In the genomic region with DNA sequence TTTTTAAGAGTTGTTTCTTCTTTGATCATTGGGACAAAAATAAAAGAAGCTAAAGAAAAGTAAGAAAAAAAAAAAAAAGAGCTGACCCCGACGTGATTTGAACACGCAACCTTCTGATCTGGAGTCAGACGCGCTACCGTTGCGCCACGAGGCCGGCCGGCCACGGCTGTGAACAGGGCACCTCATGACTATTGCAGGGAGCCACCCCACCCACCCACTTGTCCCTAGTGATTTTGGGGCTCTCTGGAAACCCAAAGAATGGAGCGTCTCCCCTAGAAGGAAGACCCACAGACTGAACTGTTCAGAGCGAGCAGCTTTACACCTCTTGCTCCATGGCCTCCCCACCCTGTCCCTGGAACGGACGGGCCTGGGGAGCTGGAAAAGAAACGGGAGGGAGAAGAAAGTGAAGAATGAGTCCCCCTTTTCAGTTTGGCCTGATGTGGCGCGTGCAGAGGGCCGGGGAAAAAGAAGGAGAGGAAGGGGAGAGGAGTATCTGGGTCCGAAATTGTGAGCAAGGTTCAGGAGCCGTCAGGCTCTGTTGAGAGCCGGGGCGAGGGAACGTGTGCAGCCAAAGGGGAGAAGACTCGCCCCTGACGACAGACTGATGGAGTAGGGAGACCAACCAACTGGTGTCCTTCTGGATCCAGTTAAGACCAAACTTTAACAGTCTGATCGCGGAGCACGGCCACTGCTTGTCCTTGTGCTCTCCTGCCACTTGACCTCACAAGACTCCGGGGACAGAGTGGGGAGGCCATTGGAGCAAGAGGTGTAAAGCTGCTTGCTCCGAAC, we compare ENCODE assay signal across 8 mouse cellular contexts. TPM values are rescaled to one million over a fixed set of nuclear protein-coding genes. Genes with fewer than 3 reads are reported as not detected.
DNase-seq lines count a peak whose midpoint lies in the region; ATAC-seq and TF ChIP-seq lines count a peak whose summit lies in the region.

No protein-coding gene starts in this region.

- peak overlapping the region; percentile 82 for H3K9ac ChIP-seq in ES-E14 (ENCODE audit: insufficient read depth, low read depth, low read length, poor library complexity, severe bottlenecking)
- peak overlapping the region; percentile 73 for H3K9ac ChIP-seq in forebrain, embryonic 13.5 days
- H3K9ac ChIP-seq in hindbrain, embryonic 12.5 days = peak overlapping the region; percentile 72

- WGBS in forebrain, embryonic 13.5 days = under 1% methylated on average over 31 of the region's 31 CpGs
- WGBS in hindbrain, embryonic 12.5 days = under 1% methylated on average over 31 of the region's 31 CpGs

- no peak overlapping the region for H3K27ac ChIP-seq in ES-E14 (ENCODE audit: insufficient read depth, low read depth, low read length, poor library complexity, severe bottlenecking)
- H3K27ac ChIP-seq in forebrain, embryonic 13.5 days = peak overlapping the region; percentile 76
- peak overlapping the region; percentile 65 for H3K27ac ChIP-seq in hindbrain, embryonic 12.5 days

- ATAC-seq in forebrain, embryonic 13.5 days = peak; percentile 39
- ATAC-seq in hindbrain, embryonic 12.5 days (ENCODE audit: low FRiP score) = no peak
- 0 out of 2 replicates have a peak, but pooled peaks have one; percentile 7 for ATAC-seq in megakaryocyte progenitor cell, adult 5-6 weeks (replicated peaks; ENCODE audit: poor library complexity)
- ATAC-seq in megakaryocyte-erythroid progenitor cell, adult 5-6 weeks (replicated peaks; ENCODE audit: low FRiP score, low TSS enrichment, poor library complexity, severe bottlenecking) = no peak

- H3K27me3 ChIP-seq in forebrain, embryonic 13.5 days = no peaks in the 10 kb centered on the region
- no peaks in the 10 kb centered on the region; the same call in 1 of the 2 replicates for H3K27me3 ChIP-seq in hindbrain, embryonic 12.5 days

- in situ Hi-C loops in ES-E14 (cut with MboI; ENCODE audit: low sequenced_read_pairs in 2 of 2, unreplicated experiment in 2 of 2) = loop anchor here in 1 of 2 experiments (5.0 kb wide), 1 partner anchor 64 kb away; a partner anchor contains a TSS

- DNase-seq in ES-E14 (ENCODE audit: low read depth, low spot score) = no peak
- DNase-seq in c-Kit-positive CD71-positive TER-119-positive erythroid progenitor cells, embryonic 14.5 days (ENCODE audit: low spot score) = peak; percentile 73
- DNase-seq in left cerebral cortex, postnatal 25 days (ENCODE audit: low spot score in 2 of 2) = peak; percentile 37 to 78
- DNase-seq in skeletal muscle tissue, adult 2 months (ENCODE audit: low read depth, low spot score) = peak; percentile 85

- peak overlapping the region; percentile 76 for H3K4me2 ChIP-seq in forebrain, embryonic 13.5 days
- peak overlapping the region; percentile 73 for H3K4me2 ChIP-seq in hindbrain, embryonic 12.5 days (replicated peaks)

- H3K4me3 ChIP-seq in ES-E14 (ENCODE audit: insufficient read depth in 1 of 2, low read depth in 1 of 2, low read length in 2 of 2, poor library complexity in 1 of 2, severe bottlenecking in 1 of 2) = peak overlapping the region; percentile 68 to 95
- peak overlapping the region; percentile 73 for H3K4me3 ChIP-seq in forebrain, embryonic 13.5 days
- H3K4me3 ChIP-seq in hindbrain, embryonic 12.5 days = peak overlapping the region; percentile 65

- no peaks in the 10 kb centered on the region for H3K9me3 ChIP-seq in ES-E14 (ENCODE audit: control insufficient read depth, insufficient read depth, low read depth, low read length)
- no peaks in the 10 kb centered on the region for H3K9me3 ChIP-seq in forebrain, embryonic 13.5 days (replicated peaks)
- no peaks in the 10 kb centered on the region for H3K9me3 ChIP-seq in hindbrain, embryonic 12.5 days (replicated peaks)

- peaks cover 3 to 5% of the 10 kb centered on the region in 2 experiments; a peak in 2 of 4 replicates for H3K4me1 ChIP-seq in ES-E14 (ENCODE audit: control insufficient read depth in 2 of 2, insufficient read depth in 2 of 2, low read length in 2 of 2, poor library complexity in 1 of 2)
- peaks cover 47% of the 10 kb centered on the region for H3K4me1 ChIP-seq in forebrain, embryonic 13.5 days
- H3K4me1 ChIP-seq in hindbrain, embryonic 12.5 days = peaks cover 38% of the 10 kb centered on the region

- intact Hi-C loops in left cerebral cortex, postnatal 25 days (cut with DNase I) = loop anchor here (1.0 to 5.0 kb wide), 3 partner anchors 22 to 174 kb away; a partner anchor contains a TSS

- H3K36me3 ChIP-seq in ES-E14 (ENCODE audit: control insufficient read depth, insufficient read depth, low read length, poor library complexity, severe bottlenecking) = no peaks in the 10 kb centered on the region
- no peaks in the 10 kb centered on the region for H3K36me3 ChIP-seq in forebrain, embryonic 13.5 days (ENCODE audit: poor library complexity, severe bottlenecking)
- H3K36me3 ChIP-seq in hindbrain, embryonic 12.5 days = no peaks in the 10 kb centered on the region

TF ChIP-seq in ES-E14, 5 proteins besides CTCF, POLR2A, EP300 and RAD21:
- TF ChIP-seq HCFC1 (IDR thresholded peaks at IDR 0.05; ENCODE audit: borderline replicate concordance, insufficient read depth, low read length) = no peak
- no peak for TF ChIP-seq CHD2 (IDR thresholded peaks at IDR 0.05; ENCODE audit: low read depth, low read length)
- TF ChIP-seq ZNF384 (IDR thresholded peaks at IDR 0.05; ENCODE audit: low read depth, low read length) = peak; percentile 98
- 0 out of 2 replicates have a peak, but pooled peaks have one; percentile 26 for TF ChIP-seq MAFK (IDR thresholded peaks at IDR 0.05; ENCODE audit: insufficient read depth, low read depth, low read length)
- TF ChIP-seq ZC3H11A (IDR thresholded peaks at IDR 0.05; ENCODE audit: borderline replicate concordance, low read depth, low read length) = no peak

RNA-seq across cellular contexts. Expression of a gene that starts 4.1 kb away (rescaled TPM):
- 4.5 and 6.2 TPM in 2 replicates for total RNA-seq in ES-E14 (2012; rRNA removed)
- 6.6 and 7.9 TPM in 2 replicates for polyA plus RNA-seq in forebrain, embryonic 13.5 days (2015; fragmentation: Nextera tagmentation; extraction: Ambion mirVana)
- polyA plus RNA-seq in hindbrain, embryonic 12.5 days (2016; fragmentation: Nextera tagmentation; extraction: Ambion mirVana) = 15.8 and 16.6 TPM in 2 replicates
- total RNA-seq in left cerebral cortex, postnatal 25 days (2021) = 10 to 100 TPM; 29.1 to 29.5 TPM
- total RNA-seq in megakaryocyte progenitor cell, adult 5-6 weeks (2015) = 6.2 and 7.6 TPM in 2 replicates
- total RNA-seq in megakaryocyte progenitor cell, adult 5-6 weeks (2017) = 6.6 and 6.7 TPM in 2 replicates
- 0.46 and 7.0 TPM in 2 replicates for total RNA-seq in megakaryocyte-erythroid progenitor cell, adult 5-6 weeks (2014; fragmentation: Nextera tagmentation)
- total RNA-seq in megakaryocyte-erythroid progenitor cell, adult 5-6 weeks (2017) = 3.5 TPM in 2 replicates

RNA-seq across cellular contexts. Expression of a gene that starts 7.0 kb away (rescaled TPM):
- total RNA-seq in ES-E14 (2012; rRNA removed) = 38.6 and 38.8 TPM in 2 replicates
- polyA plus RNA-seq in forebrain, embryonic 13.5 days (2015; fragmentation: Nextera tagmentation; extraction: Ambion mirVana) = 55.1 and 57.2 TPM in 2 replicates
- polyA plus RNA-seq in hindbrain, embryonic 12.5 days (2016; fragmentation: Nextera tagmentation; extraction: Ambion mirVana) = 39.4 and 45.1 TPM in 2 replicates
- total RNA-seq in left cerebral cortex, postnatal 25 days (2021) = 10 to 100 TPM; 16.9 to 18.2 TPM
- total RNA-seq in megakaryocyte progenitor cell, adult 5-6 weeks (2015) = 18.6 and 23.4 TPM in 2 replicates
- 23.9 and 40.6 TPM in 2 replicates for total RNA-seq in megakaryocyte progenitor cell, adult 5-6 weeks (2017)
- total RNA-seq in megakaryocyte-erythroid progenitor cell, adult 5-6 weeks (2014; fragmentation: Nextera tagmentation) = 33.8 and 51.0 TPM in 2 replicates
- total RNA-seq in megakaryocyte-erythroid progenitor cell, adult 5-6 weeks (2017) = 16.2 and 33.4 TPM in 2 replicates

RNA-seq across cellular contexts. Expression of a gene that starts 18.2 kb away (rescaled TPM):
- 71.7 and 81.1 TPM in 2 replicates for total RNA-seq in ES-E14 (2012; rRNA removed)
- 143 and 149 TPM in 2 replicates for polyA plus RNA-seq in forebrain, embryonic 13.5 days (2015; fragmentation: Nextera tagmentation; extraction: Ambion mirVana)
- polyA plus RNA-seq in hindbrain, embryonic 12.5 days (2016; fragmentation: Nextera tagmentation; extraction: Ambion mirVana) = 95.5 and 100 TPM in 2 replicates
- total RNA-seq in left cerebral cortex, postnatal 25 days (2021) = under 1 TPM; 0.73 to 0.99 TPM
- total RNA-seq in megakaryocyte progenitor cell, adult 5-6 weeks (2015) = 100 and 103 TPM in 2 replicates
- total RNA-seq in megakaryocyte progenitor cell, adult 5-6 weeks (2017) = 103 and 128 TPM in 2 replicates
- total RNA-seq in megakaryocyte-erythroid progenitor cell, adult 5-6 weeks (2014; fragmentation: Nextera tagmentation) = 118 and 122 TPM in 2 replicates
- total RNA-seq in megakaryocyte-erythroid progenitor cell, adult 5-6 weeks (2017) = 60.0 and 75.0 TPM in 2 replicates

RNA-seq across cellular contexts. Expression of a gene that starts 24.7 kb away (rescaled TPM):
- 7.1 and 9.0 TPM in 2 replicates for total RNA-seq in ES-E14 (2012; rRNA removed)
- 110 and 124 TPM in 2 replicates for polyA plus RNA-seq in forebrain, embryonic 13.5 days (2015; fragmentation: Nextera tagmentation; extraction: Ambion mirVana)
- polyA plus RNA-seq in hindbrain, embryonic 12.5 days (2016; fragmentation: Nextera tagmentation; extraction: Ambion mirVana) = 140 and 159 TPM in 2 replicates
- 1,000 to 10,000 TPM; 1,099 to 1,151 TPM for total RNA-seq in left cerebral cortex, postnatal 25 days (2021)
- total RNA-seq in megakaryocyte progenitor cell, adult 5-6 weeks (2015) = 36.6 and 41.2 TPM in 2 replicates
- total RNA-seq in megakaryocyte progenitor cell, adult 5-6 weeks (2017) = 8.2 and 12.8 TPM in 2 replicates
- total RNA-seq in megakaryocyte-erythroid progenitor cell, adult 5-6 weeks (2014; fragmentation: Nextera tagmentation) = 46.7 and 60.3 TPM in 2 replicates
- total RNA-seq in megakaryocyte-erythroid progenitor cell, adult 5-6 weeks (2017) = 7.5 and 15.7 TPM in 2 replicates

RNA-seq across cellular contexts. Expression of a gene that starts 31.4 kb away (rescaled TPM):
- total RNA-seq in ES-E14 (2012; rRNA removed) = 6.0 and 8.6 TPM in 2 replicates
- polyA plus RNA-seq in forebrain, embryonic 13.5 days (2015; fragmentation: Nextera tagmentation; extraction: Ambion mirVana) = 6.0 and 6.4 TPM in 2 replicates
- polyA plus RNA-seq in hindbrain, embryonic 12.5 days (2016; fragmentation: Nextera tagmentation; extraction: Ambion mirVana) = 9.8 and 11.6 TPM in 2 replicates
- total RNA-seq in left cerebral cortex, postnatal 25 days (2021) = 100 to 1,000 TPM in 1 of 2 experiments, 10 to 100 TPM in 1; 98.9 to 108 TPM
- 8.3 and 8.8 TPM in 2 replicates for total RNA-seq in megakaryocyte progenitor cell, adult 5-6 weeks (2015)
- 4.0 and 4.8 TPM in 2 replicates for total RNA-seq in megakaryocyte progenitor cell, adult 5-6 weeks (2017)
- total RNA-seq in megakaryocyte-erythroid progenitor cell, adult 5-6 weeks (2014; fragmentation: Nextera tagmentation) = 11.3 and 17.6 TPM in 2 replicates
- 4.7 and 12.5 TPM in 2 replicates for total RNA-seq in megakaryocyte-erythroid progenitor cell, adult 5-6 weeks (2017)

Comparison
In these comparisons a context has a peak if more than half of its experiments do, and no peak if none do; other contexts are left out.
1. ATAC-seq: peak in forebrain, embryonic 13.5 days (single experiment) and megakaryocyte progenitor cell, adult 5-6 weeks (single experiment); none in hindbrain, embryonic 12.5 days (single experiment) and megakaryocyte-erythroid progenitor cell, adult 5-6 weeks (single experiment).
2. RNA of a gene that starts 18.2 kb away (total RNA-seq): 100 to 128 TPM in megakaryocyte progenitor cell, adult 5-6 weeks, 60.0 to 122 TPM in megakaryocyte-erythroid progenitor cell, adult 5-6 weeks and 71.7 to 81.1 TPM in ES-E14; 0.73 to 0.99 TPM in left cerebral cortex, postnatal 25 days; every median in the first group is over 10 times any median in the second.
3. Peak in every context shown above with its lines, with median percentiles within 50 percentile points of each other: H3K4me3 ChIP-seq and H3K9ac ChIP-seq.